Mouse (Mus musculus): ENCODE measurements around the gene Nat8f2.
"Not testable (repeated sequence)": the region's sequence is repeated elsewhere in the genome, so short reads cannot be mapped to it uniquely, and the experiment has no call there.

Gene Nat8f2

GRCm38 (mm10) chr6:85837307-85837706, 31.7 kb downstream of the Nat8f2 start:
- CTCF ChIA-PET: interaction anchor here in 3 of 4 experiments (0.7 to 1.1 kb wide), 6 partner anchors 9 to 167 kb away, joined by 3 to 7 read pairs (median 4); no protein-coding TSS in a partner anchor

GRCm38 (mm10) chr6:85836827-85837226, 32.1 kb downstream of the Nat8f2 start:
- POLR2A ChIA-PET: not testable (repeated sequence)
- CTCF ChIA-PET: interaction anchor here in 3 of 4 experiments (0.7 to 1.1 kb wide), 6 partner anchors 10 to 167 kb away, joined by 3 to 7 read pairs (median 4); no protein-coding TSS in a partner anchor

More at GRCm38 (mm10) chr6:85837307-85837706, 31.7 kb downstream of the Nat8f2 start:
- POLR2A ChIA-PET: interaction anchor here in 1 of 4 experiments (1.1 kb wide), 1 partner anchor 78 kb away, joined by 3 read pairs; the partner anchor contains the start of gene Nat8f1

GRCm38 (mm10) chr6:85836098-85836497, 32.9 kb downstream of the Nat8f2 start:
- POLR2A ChIA-PET: interaction anchor here in 1 of 4 experiments (0.6 kb wide), 1 partner anchor 12 kb away, joined by 3 read pairs; no protein-coding TSS in a partner anchor
- CTCF ChIA-PET: not testable (repeated sequence)

- ChIA-PET CTCF (interaction anchor here in 1 of 4 experiments (0.6 kb wide), 1 partner anchor 524 kb away, joined by 3 read pairs; no protein-coding TSS in a partner anchor), POLR2A (interaction anchor here in 2 of 4 experiments (0.6 to 1.0 kb wide), 2 partner anchors 13 to 14 kb away, joined by 3 read pairs; no protein-coding TSS in a partner anchor)
These were observed 33.9 kb downstream of the Nat8f2 start for GRCm38 (mm10) chr6:85835104-85835503.

GRCm38 (mm10) chr6:85834504-85835100, 34.4 kb downstream of the Nat8f2 start:
- POLR2A ChIA-PET: interaction anchor here in 1 of 4 experiments (1.0 kb wide), 1 partner anchor 15 kb away, joined by 3 read pairs; no protein-coding TSS in a partner anchor

GRCm38 (mm10) chr6:85831796-85832321, 37.1 kb downstream of the Nat8f2 start, which contains the start of gene Nat8:
Gene Nat8 (minus strand): TSS chr6:85832082.
- ChIA-PET CTCF (interaction anchor here in 1 of 4 experiments (0.6 kb wide), 1 partner anchor 135 kb away, joined by 3 read pairs; no protein-coding TSS in a partner anchor), POLR2A (interaction anchor here in 2 of 4 experiments (0.6 to 1.0 kb wide), 2 partner anchors 111 to 246 kb away, joined by 4 to 9 read pairs; no protein-coding TSS in a partner anchor)

More at GRCm38 (mm10) chr6:85834504-85835100, 34.4 kb downstream of the Nat8f2 start:
- CTCF ChIA-PET: not testable (repeated sequence)

- ChIA-PET POLR2A (no interaction called here), CTCF (no interaction called here)
These were observed 39.5 kb downstream of the Nat8f2 start for GRCm38 (mm10) chr6:85829462-85829861.

GRCm38 (mm10) chr6:85825886-85826285, 43.1 kb downstream of the Nat8f2 start:
- ChIA-PET POLR2A (no interaction called here), CTCF (no interaction called here)

- ChIA-PET POLR2A (no interaction called here), CTCF (no interaction called here)
These were observed 45.4 kb downstream of the Nat8f2 start for GRCm38 (mm10) chr6:85823382-85824090.

- CTCF ChIA-PET: no interaction called here
- POLR2A ChIA-PET: no interaction called here
These were observed 46.7 kb downstream of the Nat8f2 start for GRCm38 (mm10) chr6:85822286-85822685.

GRCm38 (mm10) chr6:85820837-85821236, 48.1 kb downstream of the Nat8f2 start, which contains the start of the genes Nat8f6 and Nat8f5:
Gene Nat8f6 (minus strand): TSS chr6:85820954.
Gene Nat8f5 (minus strand): TSS chr6:85820972.
- POLR2A ChIA-PET: no interaction called here
- CTCF ChIA-PET: no interaction called here

GRCm38 (mm10) chr6:85818338-85818737, 50.6 kb downstream of the Nat8f2 start:
- POLR2A ChIA-PET: no interaction called here

More at GRCm38 (mm10) chr6:85818338-85818737, 50.6 kb downstream of the Nat8f2 start:
- CTCF ChIA-PET: no interaction called here
